Mouse (Mus musculus) layer of hippocampus, postnatal 10 days (tissue): Measurements from ENCODE around the gene Slc4a2. TPM values are rescaled to one million over a fixed set of nuclear protein-coding genes. Genes with fewer than 3 reads are reported as not detected.
A peak's percentile ranks its signal among the peaks of the same experiment; 100 is the strongest.

Experiments
- DNase-seq, 2 experiments: peaks; one replicate each; pipeline ENCODE4 v3.0.0; 2021; ENCODE audit warnings: low spot score in 2 of 2
- long read RNA-seq: library from polyadenylated mRNA; stranded (forward); transcript quantifications from one replicate; pipeline ENCODE4 v2.0.0, GENCODE M21; 2023
- total RNA-seq, 2 experiments: library from RNA; stranded (reverse); gene quantifications; 2 replicates each; pipeline ENCODE4 v1.2.3; 2021

Slc4a2 gene
- total RNA-seq, result 10 to 100 TPM; 22.0 to 33.7 TPM
- long read RNA-seq, full-length matches to known transcripts, result 5 of 11 reads
- long read RNA-seq, partial matches to known transcripts, result 4 of 11 reads
- long read RNA-seq, other reads (novel, unspliced or antisense), result 2 of 11 reads

DNA sequence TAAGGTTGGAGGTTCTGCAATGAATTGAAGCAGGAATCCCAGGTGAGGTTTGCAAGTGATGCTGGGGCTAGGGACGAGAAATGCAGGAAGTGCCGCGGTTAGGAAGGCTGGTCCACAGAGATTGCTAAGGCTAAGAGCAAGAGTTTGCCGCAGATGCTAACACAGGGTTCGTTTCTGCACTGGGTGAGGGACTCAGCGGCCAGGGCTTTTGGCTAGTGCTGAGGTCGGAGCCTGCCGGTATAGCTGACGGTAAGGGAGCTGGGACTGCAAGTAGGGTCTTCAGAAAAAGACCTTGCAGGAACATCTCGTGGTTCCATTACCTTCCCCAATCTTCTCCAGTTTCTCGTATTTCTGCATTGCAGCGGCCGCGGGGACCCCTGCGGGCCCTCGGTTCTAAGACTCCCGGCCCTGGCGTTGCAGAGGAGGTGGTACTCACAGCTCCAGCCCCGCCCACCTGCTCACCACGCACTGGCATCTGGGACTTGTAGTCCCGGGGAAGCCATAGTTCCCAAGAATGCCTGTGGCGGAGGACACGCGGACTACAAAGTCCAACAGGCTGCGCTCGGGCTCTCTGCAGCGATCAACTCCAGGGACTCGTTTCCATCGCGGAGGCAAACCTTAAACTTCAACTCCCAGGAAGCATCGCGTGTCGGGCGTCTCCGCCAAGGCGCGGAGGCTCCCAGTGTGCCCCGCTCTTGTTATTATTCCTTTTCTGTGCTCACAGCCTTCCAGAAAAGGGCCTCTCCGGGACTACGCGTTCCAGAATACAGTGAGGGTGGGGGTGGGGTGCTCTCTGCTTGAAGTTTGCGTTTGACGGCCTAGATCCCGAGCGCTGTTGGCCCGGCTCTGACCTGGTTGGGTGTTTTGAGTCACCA lies at the start of gene Slc4a2, which contains the start of gene Cdk5:
TSS of gene Slc4a2 (plus strand) at position 709 of the 875 bp plus-strand sequence.
TSS of gene Cdk5 (minus strand) at position 402 of the 875 bp plus-strand sequence.
- DNase-seq, result peak; percentile 97

- no peak for DNase-seq
These were observed 49.4 kb upstream of the Slc4a2 start for GRCm38 (mm10) chr5:24374216-24374615.

GRCm38 (mm10) chr5:24374666-24375328 lies 48.8 kb upstream of the Slc4a2 start:
- DNase-seq, result no peak

DNA sequence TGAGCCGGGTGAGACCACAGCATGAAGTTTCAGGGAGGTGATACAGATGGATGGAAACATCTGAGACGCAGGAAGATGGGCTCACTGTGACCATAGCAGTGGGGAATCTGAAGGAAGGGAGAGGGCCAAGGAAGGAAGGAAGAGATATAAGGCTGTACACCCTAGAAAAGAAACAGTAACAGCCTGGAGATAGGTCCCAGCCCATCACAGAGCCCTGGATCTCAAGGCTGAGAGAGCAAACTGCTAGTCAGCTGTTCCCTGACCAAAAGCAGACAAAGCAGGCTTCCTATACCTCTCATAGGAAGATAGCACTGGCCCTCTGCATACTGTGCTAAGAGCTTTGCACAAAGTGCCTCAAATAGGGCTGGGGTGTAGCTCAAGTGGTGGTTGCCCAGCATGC lies 44.9 kb upstream of the Slc4a2 start:
- DNase-seq, result no peak

GRCm38 (mm10) chr5:24379501-24379900 lies 44.1 kb upstream of the Slc4a2 start:
- no peak for DNase-seq

- no peak for DNase-seq
These were observed 43.1 kb upstream of the Slc4a2 start for GRCm38 (mm10) chr5:24380499-24380898.

- no peak for DNase-seq
These were observed 42.2 kb upstream of the Slc4a2 start for GRCm38 (mm10) chr5:24381486-24381885.

DNA sequence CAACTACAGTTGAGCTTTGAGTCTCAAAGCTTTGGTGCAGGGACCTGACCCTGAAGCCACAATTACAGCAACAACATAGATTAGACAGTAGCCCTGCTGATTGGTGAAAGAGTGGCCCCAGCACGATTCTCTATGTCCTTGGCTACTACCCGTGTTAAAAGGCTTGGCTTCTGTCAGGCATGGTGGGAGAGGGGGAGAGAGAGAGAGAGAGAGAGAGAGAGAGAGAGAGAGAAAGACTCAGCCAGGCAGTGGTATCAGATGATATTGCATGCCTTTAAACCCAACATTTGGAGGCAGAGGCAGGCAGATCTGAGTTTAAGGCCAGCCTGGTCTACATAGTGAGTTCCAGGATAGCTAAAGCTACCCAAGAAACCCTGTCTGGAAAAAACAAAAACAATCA lies 41.6 kb upstream of the Slc4a2 start:
- DNase-seq, result no peak

DNA sequence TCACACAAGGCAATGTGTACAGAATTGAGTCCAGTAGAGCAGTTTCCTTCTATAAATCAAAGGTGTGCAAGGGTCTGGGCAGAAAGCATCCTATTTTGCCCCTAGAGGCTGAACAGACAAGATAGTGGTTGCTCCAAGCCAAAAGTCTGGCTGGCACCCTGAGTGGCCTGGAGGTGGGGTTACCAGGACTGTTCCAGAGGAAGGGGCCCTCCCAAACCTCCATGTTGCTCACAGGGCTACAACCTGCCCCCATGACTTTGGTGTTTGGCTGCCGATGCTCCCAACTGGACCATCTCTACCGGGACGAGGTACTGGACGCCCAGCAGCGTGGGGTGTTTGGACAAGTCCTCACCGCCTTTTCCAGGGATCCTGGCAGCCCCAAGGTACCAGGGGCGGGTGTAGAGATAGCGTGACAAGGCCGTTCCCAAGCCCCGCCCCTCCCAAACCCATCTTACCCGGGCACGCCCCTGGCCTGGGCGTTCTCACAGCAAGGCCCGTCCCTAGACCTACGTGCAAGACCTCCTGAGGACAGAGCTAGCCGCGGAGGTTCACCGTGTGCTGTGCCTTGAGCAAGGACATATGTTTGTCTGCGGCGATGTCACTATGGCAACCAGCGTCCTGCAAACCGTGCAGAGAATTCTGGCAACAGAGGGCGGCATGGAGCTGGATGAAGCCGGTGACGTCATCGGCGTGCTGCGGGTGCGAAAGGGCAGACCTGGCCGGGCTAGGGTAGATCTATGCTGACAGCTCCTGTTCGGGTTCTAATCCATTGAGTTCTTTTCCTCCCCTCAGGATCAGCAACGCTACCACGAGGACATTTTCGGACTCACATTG lies 40.4 kb upstream of the Slc4a2 start:
- DNase-seq, result peak; percentile 89 to 90

- DNase-seq, result peak in 1 of 2 experiments; percentile 33
These were observed 39.2 kb upstream of the Slc4a2 start for GRCm38 (mm10) chr5:24384407-24384806.

DNA sequence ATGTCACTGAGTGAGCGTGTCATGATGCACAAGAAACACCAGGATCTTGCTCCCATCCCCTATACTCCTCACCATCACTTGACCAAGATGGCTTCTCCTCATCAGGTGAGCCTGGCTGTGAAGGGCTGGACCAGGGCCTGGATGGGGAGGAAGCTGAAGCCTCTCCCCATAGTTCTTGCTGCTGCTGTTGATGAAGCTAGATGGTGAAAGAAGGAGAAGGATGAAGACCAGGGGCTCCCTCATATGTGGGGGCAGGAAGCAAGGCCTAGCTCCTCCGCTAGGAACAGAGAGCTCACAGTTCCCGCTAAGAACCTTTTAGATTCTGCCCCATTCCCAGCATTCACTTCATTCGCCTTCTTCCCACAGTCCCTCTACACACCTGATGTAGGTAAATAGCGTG lies 38.3 kb upstream of the Slc4a2 start:
- no peak for DNase-seq

DNA sequence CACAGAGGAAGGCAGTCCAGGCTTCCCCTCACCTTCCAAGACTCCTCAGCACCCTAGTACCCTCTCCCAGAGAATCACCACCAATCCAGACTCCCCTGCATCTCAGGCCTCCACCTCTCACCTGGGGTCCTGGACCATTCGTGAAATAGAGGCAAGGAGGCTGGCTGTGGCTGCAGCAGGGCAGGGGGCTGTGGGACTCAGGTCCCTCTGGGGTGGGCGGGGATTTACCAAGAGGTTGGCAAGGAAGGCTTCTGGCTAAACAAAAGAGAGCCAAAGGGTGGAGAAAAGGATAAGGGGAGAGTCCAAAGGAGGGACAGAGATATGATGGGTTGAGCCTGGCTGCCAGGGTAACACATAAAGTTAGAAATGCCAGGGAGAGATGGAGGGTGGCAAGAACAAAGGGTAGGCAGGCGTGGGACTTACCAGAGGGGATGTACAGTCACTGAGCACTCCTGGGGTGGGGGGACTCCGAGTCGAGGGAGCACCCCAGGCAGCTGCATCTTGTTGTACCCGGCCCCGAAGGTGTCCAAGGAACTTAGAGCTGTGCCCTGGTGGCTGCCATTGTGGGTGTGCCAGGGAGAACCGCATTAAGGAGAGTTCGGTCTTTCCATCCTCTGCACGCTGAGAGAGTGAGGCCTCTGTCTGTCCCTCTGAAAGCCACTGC lies 37.6 kb upstream of the Slc4a2 start:
- no peak for DNase-seq

DNA sequence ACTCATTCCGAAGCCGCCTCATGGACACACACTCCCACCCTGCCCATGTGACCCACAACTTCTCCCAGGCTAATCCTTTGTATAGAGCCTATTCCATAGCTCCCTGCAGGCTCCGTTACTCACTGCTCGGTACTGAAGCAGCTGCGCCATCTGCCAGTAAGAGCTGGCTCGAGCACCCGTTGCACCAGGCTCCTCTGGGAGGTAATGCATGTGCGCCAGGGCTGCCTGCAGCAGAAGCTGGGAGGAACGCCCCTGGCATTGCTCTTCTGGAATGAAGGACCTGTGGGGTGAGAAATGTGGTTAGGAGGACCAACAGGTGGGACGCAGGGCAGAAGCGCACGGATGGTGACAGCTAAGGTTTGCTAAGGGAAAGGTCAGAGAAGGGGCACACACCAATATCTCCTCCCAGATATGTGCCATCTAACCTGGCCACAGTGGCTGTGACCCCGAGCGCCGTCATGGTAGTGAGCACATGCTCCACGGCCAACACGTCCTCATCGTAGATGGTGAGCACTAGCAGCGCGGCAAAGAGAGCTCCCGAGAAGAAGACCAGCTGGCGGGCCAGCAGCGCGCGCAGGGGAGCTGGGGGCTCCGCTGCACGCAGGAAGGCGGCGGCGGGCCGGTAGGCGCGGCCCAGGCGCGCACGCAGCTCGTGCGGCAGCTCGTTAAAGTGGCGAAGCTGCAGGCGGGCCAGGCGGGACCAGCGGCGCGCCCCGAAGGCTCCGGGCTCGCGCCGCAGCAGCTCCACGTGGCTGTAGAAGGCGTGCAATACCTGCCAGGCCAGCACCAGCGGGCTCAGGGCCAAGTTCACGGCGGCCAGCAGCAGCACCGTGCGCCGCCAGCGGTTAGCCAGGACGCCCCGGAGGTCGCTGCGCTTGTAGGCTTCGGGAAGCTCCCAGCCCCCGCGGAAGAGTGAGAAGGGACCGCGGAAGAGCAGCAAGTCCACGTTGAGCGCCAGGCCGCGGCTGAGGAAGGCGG lies 36.1 kb upstream of the Slc4a2 start:
- DNase-seq, result peak; percentile 41 to 60

- DNase-seq, result no peak
These were observed 35.3 kb upstream of the Slc4a2 start for GRCm38 (mm10) chr5:24388246-24388915.

DNA sequence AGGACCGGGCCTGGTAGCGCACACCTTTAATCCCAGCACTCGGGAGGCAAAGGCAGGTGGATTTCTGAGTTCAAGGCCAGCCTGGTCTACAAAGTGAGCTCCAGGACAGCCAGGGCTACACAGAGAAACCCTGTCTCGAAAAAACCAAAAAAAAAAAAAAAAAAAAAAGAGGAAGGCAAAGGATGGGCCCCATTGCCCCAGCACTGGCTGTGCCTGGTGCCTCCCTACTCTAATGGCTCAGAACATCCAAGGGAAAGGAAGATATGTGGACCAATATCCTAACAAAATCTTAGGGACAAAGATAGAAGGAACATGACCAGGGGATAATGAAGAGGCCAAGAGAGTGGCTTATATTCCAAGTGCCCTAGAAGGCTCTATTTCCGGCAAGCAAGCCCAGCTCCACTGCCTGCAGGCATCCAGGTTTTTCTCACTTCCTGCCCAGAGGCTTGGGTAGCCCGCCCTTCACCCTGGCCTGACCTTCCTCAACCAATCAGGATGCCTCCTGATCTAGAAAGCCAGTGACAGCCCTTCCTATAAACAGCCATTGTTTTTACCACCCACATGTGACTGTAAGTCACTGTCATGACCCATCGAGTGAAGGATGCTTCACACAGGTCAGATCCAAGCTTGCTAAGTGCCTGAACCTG lies 34.5 kb upstream of the Slc4a2 start:
- DNase-seq, result no peak

- DNase-seq, result no peak
These were observed 34.0 kb upstream of the Slc4a2 start for GRCm38 (mm10) chr5:24389658-24390020.

DNA sequence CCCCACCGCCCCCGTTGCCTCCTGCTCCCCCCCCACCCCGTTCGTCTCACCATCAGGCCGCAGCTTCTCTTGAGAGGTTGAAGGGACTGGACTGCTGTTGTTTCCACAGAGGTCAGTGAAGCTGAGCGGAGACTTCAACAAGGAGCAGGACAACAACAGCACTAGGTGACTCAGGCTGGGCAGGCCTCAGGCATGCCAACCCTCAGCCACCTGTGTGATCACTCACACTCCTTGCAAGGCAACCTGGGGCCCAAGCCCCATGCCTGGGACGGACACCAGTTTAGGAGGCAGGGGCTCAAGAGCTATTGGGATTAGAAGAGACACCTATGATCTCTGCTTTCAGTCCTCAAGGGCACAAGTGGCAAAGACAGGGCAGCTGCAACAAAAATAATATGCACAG lies 31.8 kb upstream of the Slc4a2 start, which contains the start of gene Atg9b:
TSS of gene Atg9b (minus strand) at position 280 of the 400 bp plus-strand sequence.
- no peak for DNase-seq

- DNase-seq, result no peak
These were observed 30.9 kb upstream of the Slc4a2 start for GRCm38 (mm10) chr5:24392724-24393123.
